Mouse (Mus musculus) frontal cortex, adult 2 months (tissue): ENCODE data around the gene Bmp3. TPM values are rescaled to one million over a fixed set of nuclear protein-coding genes. Genes with fewer than 3 reads are reported as not detected.

ENCODE experiments used
- DNase-seq, 2 experiments: peaks; one replicate each; pipeline ENCODE4 v3.0.0; 2022; ENCODE audit warnings: low spot score in 1 of 2; ENCODE audit errors: extremely low spot score in 1 of 2
- polyA plus RNA-seq: library from polyadenylated mRNA; depleted of rRNA; stranded (reverse); fragments of >200 nt; gene quantifications from 2 replicates; pipeline ENCODE4 v1.2.3, GENCODE M21; 2012; rRNA removed

Gene Bmp3
- polyA plus RNA-seq, 1 experiment: 10.0 TPM

DNA sequence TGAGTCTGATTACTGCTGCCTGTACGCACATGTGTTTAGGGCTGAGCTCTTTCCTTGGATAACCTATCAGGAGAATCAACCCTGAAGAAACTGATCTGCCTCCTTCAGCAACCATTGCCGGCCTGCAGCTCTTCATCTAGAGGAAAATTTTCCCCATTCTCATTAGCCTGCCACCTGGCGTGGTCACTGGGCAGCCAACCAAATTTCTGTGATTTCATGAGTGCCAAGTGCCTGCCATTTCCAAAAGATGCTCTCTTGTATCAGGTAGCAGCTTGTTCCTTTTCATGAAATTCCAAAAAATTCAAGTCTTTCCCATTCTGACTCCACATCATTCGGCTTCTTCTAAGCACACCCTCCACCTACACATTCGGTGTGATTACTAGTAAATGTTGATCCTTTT is 46.7 kb downstream of the Bmp3 start:
- DNase-seq: no peak

DNA sequence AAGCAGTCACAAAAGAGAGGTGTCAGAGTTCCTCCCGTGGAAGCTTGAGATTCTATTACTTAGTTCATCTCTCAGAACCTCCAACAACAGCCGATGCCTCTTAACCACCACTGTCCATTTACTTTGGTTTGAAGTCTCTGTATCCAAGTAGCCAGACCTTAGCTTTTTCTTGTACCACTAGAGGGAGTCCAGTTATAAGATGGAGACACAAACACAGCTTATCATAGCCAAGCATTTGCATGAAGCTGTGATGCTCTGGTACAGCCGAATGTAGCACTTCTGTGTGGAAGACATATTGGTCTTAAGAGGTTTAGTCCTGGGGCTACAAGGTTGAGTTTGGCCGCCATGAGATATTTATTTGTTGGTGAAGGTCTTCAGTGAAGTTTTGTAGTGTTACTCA is 48.1 kb downstream of the Bmp3 start:
- peak in 1 of 2 experiments; percentile 78 for DNase-seq

DNA sequence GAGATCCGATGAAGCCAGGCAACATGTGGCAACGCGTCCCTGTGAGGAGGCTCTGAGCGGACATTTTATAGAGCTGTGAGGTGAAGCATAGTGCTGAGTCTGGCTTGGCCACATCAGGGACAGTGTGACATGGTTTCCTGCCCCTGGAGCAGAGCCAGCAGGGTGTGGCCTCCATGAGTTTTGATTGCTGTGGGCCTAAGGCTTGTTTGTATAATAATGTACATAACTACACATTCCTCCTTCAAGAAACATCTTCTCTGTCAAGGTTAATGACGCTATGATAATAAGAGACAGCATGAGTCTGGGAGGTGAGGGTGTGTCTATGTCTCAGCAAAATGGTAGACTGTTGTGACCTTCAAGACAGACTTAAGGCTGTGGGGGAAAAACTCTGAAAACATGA is 64.5 kb downstream of the Bmp3 start:
- no peak for DNase-seq

DNA sequence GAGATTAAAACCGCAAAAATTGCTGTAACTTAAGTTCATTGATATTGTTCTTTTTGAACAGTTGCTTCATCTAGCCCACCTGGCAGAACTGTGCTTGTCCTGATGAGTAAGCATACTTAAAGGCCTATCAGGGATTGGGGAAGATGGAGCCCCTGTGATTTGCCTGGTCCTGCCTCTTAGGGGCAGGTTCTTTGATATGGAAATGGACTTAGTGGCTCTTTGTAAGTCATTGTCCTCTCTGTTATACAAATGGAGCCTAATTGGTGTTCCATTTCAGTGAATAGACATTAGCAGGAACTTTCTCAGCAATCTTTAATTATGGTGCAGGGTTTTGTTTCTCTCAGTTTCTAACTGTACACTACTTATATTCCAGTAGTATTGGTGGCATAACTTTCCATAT is 67.4 kb downstream of the Bmp3 start:
- DNase-seq: no peak

- no peak for DNase-seq
These were observed 68.7 kb downstream of the Bmp3 start for GRCm38 (mm10) chr5:98922921-98923320.

Other genes with a start within 250 kb of the Bmp3 start
- 6.7 and 7.5 TPM in 2 replicates for gene Prkg2, start 182.9 kb downstream of the Bmp3 start, polyA plus RNA-seq